Mouse (Mus musculus) cerebellum, adult 8-10 months (tissue): Measurements from ENCODE around the gene Nr1d1.
A peak's percentile ranks its signal among the peaks of the same experiment; 100 is the strongest.

Source experiments
- DNase-seq: peaks from one replicate; pipeline ENCODE4 v3.0.0; 2022

Gene Nr1d1

GRCm38 (mm10) chr11:98735111-98735510, 40.0 kb downstream of the Nr1d1 start:
- no peak for DNase-seq

- no peak for DNase-seq
These were observed 41.1 kb downstream of the Nr1d1 start for GRCm38 (mm10) chr11:98734020-98734419.

GRCm38 (mm10) chr11:98731134-98731533, 44.0 kb downstream of the Nr1d1 start:
- DNase-seq: no peak

- no peak for DNase-seq
These were observed 44.4 kb downstream of the Nr1d1 start for GRCm38 (mm10) chr11:98730727-98731126.

- peak; percentile 86 for DNase-seq
These were observed 46.0 kb downstream of the Nr1d1 start, which contains the start of gene Med24 for GRCm38 (mm10) chr11:98729119-98729588. Med24 (minus strand) TSS chr11:98729435.

- DNase-seq: no peak
These were observed 49.1 kb downstream of the Nr1d1 start for GRCm38 (mm10) chr11:98725926-98726506.

GRCm38 (mm10) chr11:98723098-98723497, 52.0 kb downstream of the Nr1d1 start:
- no peak for DNase-seq

GRCm38 (mm10) chr11:98721458-98722226, 53.5 kb downstream of the Nr1d1 start:
- DNase-seq: peak; percentile 52

GRCm38 (mm10) chr11:98720756-98721155, 54.4 kb downstream of the Nr1d1 start:
- DNase-seq: no peak
